Mouse (Mus musculus) liver, embryonic 11.5 days (tissue): ENCODE data around the gene Trpc5. TPM values are rescaled to one million over a fixed set of nuclear protein-coding genes. Genes with fewer than 3 reads are reported as not detected.

Source experiments
- ATAC-seq: fragments of 200-750 bp; cut with Nextera tagmentation; replicated peaks from 2 replicates; pipeline ENCODE4 v1.8.0; 2017; ENCODE audit warnings: moderate number of reproducible peaks, mild to moderate bottlenecking, moderate TSS enrichment, moderate library complexity; ENCODE audit not compliant: low FRiP score
- DNase-seq: peaks from one replicate; pipeline ENCODE4 v3.0.0-alpha.2; 2017; ENCODE audit warnings: low spot score
- H3K27ac ChIP-seq: fragments of 300-500 bp; sonication (generic); 2 replicates; pipeline ENCODE4 v1.5.1; 2014; ENCODE audit warnings: mild to moderate bottlenecking, low read depth, low read length, control low read depth
- H3K27me3 ChIP-seq: fragments of 300-500 bp; sonication (generic); replicated peaks from 2 replicates; pipeline ENCODE4 v1.6.1; 2014; ENCODE audit warnings: low read length, mixed read lengths; ENCODE audit not compliant: control insufficient read depth, insufficient read depth
- H3K36me3 ChIP-seq: fragments of 300-500 bp; sonication (generic); 2 replicates; pipeline ENCODE4 v1.6.1; 2014; ENCODE audit warnings: mild to moderate bottlenecking, low read length, moderate library complexity, mixed read lengths; ENCODE audit not compliant: control insufficient read depth, insufficient read depth
- H3K4me1 ChIP-seq: fragments of 300-500 bp; sonication (generic); replicated peaks from 2 replicates; pipeline ENCODE4 v1.6.1; 2014; ENCODE audit warnings: low read length, mixed read lengths; ENCODE audit not compliant: control insufficient read depth, insufficient read depth
- H3K4me2 ChIP-seq: fragments of 300-500 bp; sonication (generic); 2 replicates; pipeline ENCODE4 v1.6.1; 2014; ENCODE audit warnings: mild to moderate bottlenecking, control low read depth, moderate library complexity
- H3K4me3 ChIP-seq: fragments of 300-500 bp; sonication (generic); 2 replicates; pipeline ENCODE4 v1.5.1; 2014; ENCODE audit warnings: low read depth, low read length, control low read depth
- H3K9ac ChIP-seq: fragments of 300-500 bp; sonication (generic); 2 replicates; pipeline ENCODE4 v1.6.1; 2014; ENCODE audit warnings: low read depth, low read length, control low read depth
- H3K9me3 ChIP-seq: fragments of 300-500 bp; sonication (generic); 2 replicates; pipeline ENCODE4 v1.6.1; 2016; ENCODE audit warnings: low read length, inconsistent platforms, mixed read lengths; ENCODE audit not compliant: control insufficient read depth
- WGBS: fragments of 180-500 bp; shearing (Covaris S2); extraction: QIAGEN DNeasy Blood & Tissue Kit; methylation state at CpG from one replicate; pipeline ENCODE4 v1.1.7; 2014; 5-methylcytosine and 5-hydroxymethylcytosine counted together
- polyA plus RNA-seq: library from polyadenylated mRNA; unstranded; fragments of >200 nt; fragmentation: Nextera tagmentation; extraction: Ambion mirVana; gene quantifications from 2 replicates; pipeline ENCODE4 v1.2.1, GENCODE M21; 2014

Trpc5 gene
- polyA plus RNA-seq, 1 experiment from 2014 or later = 0.08 TPM

DNA sequence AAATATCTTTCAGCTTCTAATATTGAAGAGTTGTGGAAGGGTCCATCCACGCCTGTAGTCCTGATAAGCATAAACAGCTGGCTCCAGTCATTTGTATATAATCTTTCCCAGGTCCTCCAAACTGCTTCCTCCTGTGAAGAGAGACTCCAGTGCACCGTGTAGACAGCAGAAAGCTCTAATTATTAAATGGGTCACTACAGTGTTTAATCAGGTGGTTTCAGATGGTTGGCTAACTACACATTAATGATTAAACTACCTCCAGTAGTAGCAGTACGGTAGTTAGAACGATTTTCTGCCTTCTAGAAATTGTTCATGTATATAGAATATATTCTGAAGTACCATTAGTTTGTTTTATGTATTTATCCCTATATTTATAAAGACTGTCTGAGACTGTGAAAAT is 75.2 kb downstream of the Trpc5 start:
- 49% methylated on average over 4 of the region's 4 CpGs for WGBS
- H3K4me2 ChIP-seq = no peak overlapping the region
- no peak overlapping the region for H3K9ac ChIP-seq
- no peaks in the 10 kb centered on the region for H3K9me3 ChIP-seq
- ATAC-seq (no peak), DNase-seq (no peak)
- H3K4me3 ChIP-seq = no peak overlapping the region
- H3K36me3 ChIP-seq = no peaks in the 10 kb centered on the region
- no peaks in the 10 kb centered on the region for H3K4me1 ChIP-seq
- H3K27me3 ChIP-seq = no peaks in the 10 kb centered on the region
- H3K27ac ChIP-seq = no peak overlapping the region

DNA sequence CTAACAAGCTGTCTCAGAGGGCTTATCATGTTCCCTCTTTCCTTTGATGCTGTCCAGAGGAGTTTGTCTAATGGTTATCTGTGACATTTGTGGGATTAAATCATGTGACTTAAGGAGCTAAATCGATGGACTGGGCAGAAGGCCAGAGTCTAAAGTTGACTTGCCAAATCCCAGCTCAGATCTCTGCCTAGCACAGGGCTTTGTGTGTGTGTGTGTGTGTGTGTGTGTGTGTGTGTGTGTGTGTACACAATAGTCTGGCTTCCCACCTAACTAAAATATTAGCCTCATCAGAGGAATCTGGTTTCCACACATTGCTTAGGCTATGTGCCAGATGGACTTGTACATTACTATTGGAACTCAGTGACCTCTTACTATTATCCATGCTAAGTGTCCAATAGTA is 151.5 kb downstream of the Trpc5 start:
- no peak for ATAC-seq
- H3K9me3 ChIP-seq = no peaks in the 10 kb centered on the region
- no peak for DNase-seq
- no peaks in the 10 kb centered on the region for H3K27me3 ChIP-seq
- H3K9ac ChIP-seq = no peak overlapping the region
- H3K4me1 ChIP-seq = no peaks in the 10 kb centered on the region
- WGBS = 44% methylated on average over 1 of the region's 1 CpGs
- H3K4me3 ChIP-seq = no peak overlapping the region
- H3K4me2 ChIP-seq = no peak overlapping the region
- no peak overlapping the region for H3K27ac ChIP-seq
- no peaks in the 10 kb centered on the region for H3K36me3 ChIP-seq

DNA sequence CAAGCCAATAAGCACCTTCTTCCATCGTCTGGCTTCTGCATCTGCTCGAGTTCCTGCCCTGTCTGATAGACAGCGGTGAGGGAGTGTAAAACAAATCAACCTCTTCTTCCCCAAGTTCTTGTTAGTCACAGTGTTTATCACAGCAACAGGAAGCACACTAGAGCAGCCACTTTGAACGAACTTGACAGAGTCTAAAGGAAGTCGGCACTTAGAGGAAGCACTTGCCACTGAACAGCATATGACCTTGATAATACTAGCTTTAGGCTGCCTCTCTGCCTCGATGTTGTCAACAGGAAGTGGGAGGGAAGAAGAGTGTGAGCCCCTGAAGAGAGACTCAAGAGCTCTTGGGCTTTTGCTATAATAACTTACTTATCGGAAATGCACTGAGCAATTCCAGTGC is 161.9 kb downstream of the Trpc5 start:
- Histone ChIP-seq H3K27me3 (no peaks in the 10 kb centered on the region), H3K4me2 (no peak overlapping the region), H3K9me3 (no peaks in the 10 kb centered on the region), H3K4me1 (no peaks in the 10 kb centered on the region), H3K27ac (no peak overlapping the region), H3K4me3 (no peak overlapping the region), H3K9ac (no peak overlapping the region), H3K36me3 (no peaks in the 10 kb centered on the region)
- 54% methylated on average over 7 of the region's 7 CpGs for WGBS
- ATAC-seq = peak; percentile 65
- no peak for DNase-seq

DNA sequence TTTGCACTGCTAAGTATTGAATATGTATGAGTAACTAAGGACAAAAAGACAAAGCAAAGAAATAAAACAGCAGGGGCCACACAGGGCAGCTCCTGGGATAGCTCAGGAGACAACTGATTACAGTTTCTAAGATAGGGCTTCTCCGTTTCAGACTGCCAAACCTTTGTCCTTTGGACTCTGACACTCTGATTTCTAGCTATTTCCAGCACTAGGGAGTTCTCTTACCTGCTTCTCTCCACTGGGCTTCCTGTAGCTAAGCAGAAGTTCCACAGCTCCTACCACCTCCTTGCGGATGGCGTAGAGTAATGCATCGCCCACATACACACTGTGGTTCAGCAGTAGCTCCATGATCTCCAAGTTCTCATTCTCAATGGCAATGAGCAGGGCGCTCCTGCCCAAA is 164.7 kb downstream of the Trpc5 start:
- DNase-seq (no peak), ATAC-seq (no peak)
- Histone ChIP-seq H3K4me2 (no peak overlapping the region), H3K27ac (no peak overlapping the region), H3K36me3 (no peaks in the 10 kb centered on the region), H3K4me1 (no peaks in the 10 kb centered on the region), H3K9me3 (no peaks in the 10 kb centered on the region), H3K9ac (no peak overlapping the region), H3K27me3 (no peaks in the 10 kb centered on the region), H3K4me3 (no peak overlapping the region)
- WGBS = 71% methylated on average over 5 of the region's 5 CpGs

DNA sequence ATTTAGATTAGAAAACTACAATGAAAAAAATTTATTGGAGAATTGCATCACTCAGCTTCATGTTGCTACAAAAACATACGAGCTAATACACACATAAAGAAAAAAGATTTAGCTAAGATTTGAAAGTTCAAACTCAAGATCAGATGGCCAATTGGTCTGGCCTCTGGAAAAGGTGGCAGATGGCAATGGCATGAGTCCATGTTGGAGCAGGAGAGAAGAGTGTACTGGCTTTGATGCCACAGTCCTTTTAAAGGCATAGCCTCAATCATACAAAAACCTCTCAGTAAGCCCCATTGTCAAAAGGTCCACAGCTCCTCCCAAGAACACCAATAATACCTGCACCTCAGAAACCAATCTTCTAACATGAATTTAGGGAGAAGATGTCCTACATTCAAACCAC is 196.6 kb downstream of the Trpc5 start:
- Histone ChIP-seq H3K4me2 (no peak overlapping the region), H3K9me3 (no peaks in the 10 kb centered on the region), H3K4me3 (no peak overlapping the region), H3K27me3 (no peaks in the 10 kb centered on the region), H3K4me1 (no peaks in the 10 kb centered on the region), H3K9ac (no peak overlapping the region), H3K36me3 (no peaks in the 10 kb centered on the region), H3K27ac (no peak overlapping the region)
- no peak for DNase-seq
- ATAC-seq = no peak
- WGBS = 73% methylated on average over 1 of the region's 1 CpGs

DNA sequence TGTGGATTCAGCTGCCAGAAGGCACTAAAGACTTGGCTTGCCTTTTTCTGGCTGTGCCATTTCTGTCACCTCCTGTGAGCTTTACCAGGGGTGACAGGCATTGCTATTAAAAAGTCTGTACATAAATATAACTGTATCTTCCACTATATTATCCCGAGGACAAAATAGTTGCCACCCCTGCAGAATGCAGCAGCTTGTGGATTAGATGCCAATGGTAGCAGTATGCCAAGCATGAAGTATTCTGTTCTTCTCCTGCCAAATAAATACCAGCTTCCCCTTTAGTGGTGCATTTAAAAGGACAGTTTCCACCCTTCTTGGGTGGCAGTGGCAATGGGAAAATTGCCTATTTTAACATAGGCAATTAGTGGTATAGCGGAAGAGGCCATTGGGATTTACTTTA is 223.6 kb downstream of the Trpc5 start:
- no peak for DNase-seq
- Histone ChIP-seq H3K4me2 (no peak overlapping the region), H3K27ac (no peak overlapping the region), H3K4me1 (no peaks in the 10 kb centered on the region), H3K9me3 (no peaks in the 10 kb centered on the region), H3K9ac (no peak overlapping the region), H3K4me3 (no peak overlapping the region), H3K36me3 (no peaks in the 10 kb centered on the region), H3K27me3 (no peaks in the 10 kb centered on the region)
- no peak for ATAC-seq
- WGBS = 79% methylated on average over 2 of the region's 2 CpGs

DNA sequence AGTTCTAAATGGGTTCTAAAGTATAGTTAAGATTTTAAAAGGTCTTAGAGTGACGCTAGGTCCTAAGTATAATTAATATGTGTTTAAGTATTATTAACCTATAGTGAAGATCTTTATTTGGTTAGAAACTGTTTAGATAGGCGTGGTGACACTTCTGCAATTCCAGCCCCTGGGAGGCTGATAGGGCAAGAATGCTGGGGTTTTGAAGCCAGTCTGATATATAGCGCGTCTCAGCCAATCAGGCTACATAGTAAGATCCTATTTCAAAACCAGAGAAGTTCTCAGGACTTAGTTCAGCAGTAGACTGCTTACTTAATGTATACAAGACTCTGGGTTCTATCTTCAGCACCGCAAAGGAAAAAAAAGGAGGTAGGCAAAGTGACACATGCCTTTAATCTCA is 231.7 kb downstream of the Trpc5 start, which contains the start of gene Trpc5os:
Gene Trpc5os (plus strand): TSS at position 301 of the 400 bp plus-strand sequence.
- Histone ChIP-seq H3K4me1 (no peaks in the 10 kb centered on the region), H3K27me3 (no peaks in the 10 kb centered on the region), H3K36me3 (no peaks in the 10 kb centered on the region), H3K9me3 (no peaks in the 10 kb centered on the region), H3K4me3 (no peak within 1 kb of the TSS), H3K9ac (no peak within 1 kb of the TSS), H3K27ac (no peak within 1 kb of the TSS), H3K4me2 (no peak within 1 kb of the TSS)
- 80% methylated on average over 5 of the region's 5 CpGs for WGBS
- DNase-seq (no peak), ATAC-seq (no peak)

DNA sequence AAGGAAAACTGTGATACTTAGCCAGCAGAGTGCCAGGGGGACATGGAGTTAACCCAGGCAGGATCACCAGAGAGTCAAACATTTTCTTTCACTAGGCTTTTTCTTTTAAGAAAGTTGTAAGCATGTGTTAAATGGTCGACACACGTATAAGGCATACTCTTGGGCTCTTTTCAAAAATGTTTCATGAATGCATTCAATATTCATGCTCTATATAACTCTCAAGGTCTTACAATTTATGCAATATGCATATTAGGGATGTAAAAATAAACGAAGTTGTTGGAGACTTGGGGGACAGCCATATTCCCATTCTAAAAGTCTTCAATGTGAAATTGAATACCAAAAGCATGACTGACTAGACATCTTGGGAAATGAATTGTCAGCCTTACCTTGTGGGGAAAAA is 264.1 kb downstream of the Trpc5 start:
- no peak for ATAC-seq
- no peak overlapping the region for H3K9ac ChIP-seq
- WGBS = 73% methylated on average over 3 of the region's 3 CpGs
- H3K4me2 ChIP-seq = no peak overlapping the region
- H3K4me3 ChIP-seq = no peak overlapping the region
- no peaks in the 10 kb centered on the region for H3K4me1 ChIP-seq
- no peak overlapping the region for H3K27ac ChIP-seq
- DNase-seq = no peak
- H3K27me3 ChIP-seq = no peaks in the 10 kb centered on the region
- H3K36me3 ChIP-seq = no peaks in the 10 kb centered on the region
- no peaks in the 10 kb centered on the region for H3K9me3 ChIP-seq

DNA sequence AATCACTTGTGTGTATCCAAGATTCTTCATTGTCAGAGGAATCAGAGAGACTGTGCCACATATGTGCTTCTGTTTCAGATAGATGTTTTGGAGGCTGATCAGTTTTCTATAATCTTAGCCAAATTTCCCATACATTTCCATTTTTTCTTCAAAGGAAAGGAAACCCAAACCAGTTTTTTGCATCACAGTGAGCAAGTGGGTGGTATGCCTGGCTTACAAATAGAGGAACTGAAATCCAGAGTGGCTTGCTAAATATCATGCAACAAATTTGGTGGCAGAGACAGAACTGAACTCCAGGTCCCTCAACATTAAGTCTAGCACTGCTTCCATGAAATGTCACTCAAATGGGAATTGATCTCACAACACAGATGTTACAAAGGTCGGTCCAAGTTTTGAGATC is 266.9 kb downstream of the Trpc5 start:
- no peak overlapping the region for H3K27ac ChIP-seq
- WGBS = 88% methylated on average over 1 of the region's 1 CpGs
- no peak overlapping the region for H3K9ac ChIP-seq
- no peak for ATAC-seq
- H3K36me3 ChIP-seq = no peaks in the 10 kb centered on the region
- no peaks in the 10 kb centered on the region for H3K27me3 ChIP-seq
- no peak overlapping the region for H3K4me3 ChIP-seq
- H3K9me3 ChIP-seq = no peaks in the 10 kb centered on the region
- DNase-seq = no peak
- H3K4me2 ChIP-seq = no peak overlapping the region
- no peaks in the 10 kb centered on the region for H3K4me1 ChIP-seq
